Mouse (Mus musculus) activated CD4-positive, CD25-positive, alpha-beta regulatory T cell (primary cell): ENCODE results near the gene Nos1ap. TPM values are rescaled to one million over a fixed set of nuclear protein-coding genes. Genes with fewer than 3 reads are reported as not detected.

Experiments
- polyA plus RNA-seq, 2 experiments: library from polyadenylated mRNA; unstranded; fragments of 100-300 nt; shearing (Covaris generic); gene quantifications; one replicate each; pipeline ENCODE4 v1.2.1; 2017

Gene Nos1ap
- under 1 TPM; 0.79 to 0.98 TPM for polyA plus RNA-seq

DNA sequence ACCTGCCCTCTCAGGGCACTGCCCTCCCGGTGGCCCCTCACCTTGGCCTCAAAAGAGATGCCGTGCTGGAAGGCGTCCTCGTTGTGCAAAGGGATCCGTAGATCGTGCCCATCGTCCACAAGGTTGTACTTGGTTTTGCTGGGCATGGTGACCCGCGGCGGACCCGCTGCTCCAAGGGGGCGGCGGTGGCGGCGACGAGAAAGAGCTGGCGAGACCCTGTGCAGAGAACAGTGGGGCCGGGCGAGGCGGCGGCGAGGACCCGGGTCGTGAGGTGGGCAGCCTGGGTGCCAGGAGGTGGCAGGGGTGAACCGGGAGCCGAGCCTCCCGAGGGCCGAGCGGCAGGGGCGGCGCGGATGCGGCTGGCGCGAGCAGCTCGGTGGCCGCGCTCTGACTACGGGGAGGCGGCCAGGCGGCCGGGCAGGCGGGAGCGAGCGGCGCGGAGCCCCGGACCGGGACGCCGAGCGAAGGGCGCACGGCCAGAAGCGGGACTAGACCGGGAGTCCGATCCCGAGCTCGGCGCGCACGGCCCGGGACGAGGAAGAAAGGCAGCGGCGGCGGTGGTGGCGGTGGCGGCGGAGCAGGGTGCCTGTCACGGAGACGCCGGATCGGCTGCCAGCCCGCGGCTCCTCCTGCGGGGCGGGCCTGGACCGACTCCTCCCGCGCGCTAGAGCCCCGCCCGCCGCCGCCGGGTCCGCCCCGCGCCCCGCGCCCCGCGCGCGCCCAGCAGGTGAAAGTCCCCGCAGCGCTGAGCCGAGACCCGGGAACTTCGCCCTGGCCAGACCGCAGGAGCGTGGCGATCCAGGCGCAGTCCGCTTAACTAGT, at the start of gene Nos1ap:
TSS of gene Nos1ap (minus strand) at position 643 of the 822 bp plus-strand sequence.

DNA sequence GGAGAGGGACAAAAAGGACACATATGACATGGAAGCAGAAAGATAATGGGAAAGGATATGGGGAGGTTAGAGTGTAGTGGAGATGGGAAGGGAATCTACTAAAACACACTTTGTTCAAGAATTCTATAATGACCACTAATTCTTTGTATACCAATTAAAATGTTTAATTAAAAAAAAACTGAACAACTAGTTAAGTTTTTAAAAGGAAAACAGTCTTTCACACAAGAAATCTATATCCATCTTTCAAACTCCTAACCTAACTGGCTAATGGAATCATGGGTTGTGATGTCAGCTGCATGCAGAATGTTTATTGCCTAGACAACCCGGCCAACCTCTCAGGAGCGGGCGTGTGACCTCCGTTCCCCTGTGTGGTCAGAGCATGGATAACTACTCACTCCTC, 281.2 kb downstream of the Nos1ap start, which contains the start of gene Spata46:
TSS of gene Spata46 (plus strand) at position 301 of the 400 bp plus-strand sequence.

DNA sequence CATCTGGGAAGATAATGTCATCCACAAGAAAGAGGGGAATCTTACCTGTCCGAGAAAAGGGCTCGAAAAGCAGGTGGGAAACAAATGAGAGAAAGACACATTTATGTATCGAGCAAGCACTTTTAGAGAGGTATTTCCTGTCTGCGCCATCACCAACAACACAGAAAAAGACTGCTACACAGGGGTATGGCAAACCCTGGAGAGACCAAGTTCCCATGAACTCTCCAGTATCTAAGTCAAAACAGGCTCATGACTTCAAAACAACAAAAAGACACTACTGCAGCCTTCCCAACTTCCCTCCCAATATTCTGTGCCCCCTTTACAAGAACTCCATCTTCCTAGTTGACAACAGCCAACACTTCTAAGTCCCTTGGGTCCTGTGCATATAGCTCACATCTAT, 283.4 kb downstream of the Nos1ap start, which contains the start of gene Gm7694:
TSS of gene Gm7694 (minus strand) at position 101 of the 400 bp plus-strand sequence.

DNA sequence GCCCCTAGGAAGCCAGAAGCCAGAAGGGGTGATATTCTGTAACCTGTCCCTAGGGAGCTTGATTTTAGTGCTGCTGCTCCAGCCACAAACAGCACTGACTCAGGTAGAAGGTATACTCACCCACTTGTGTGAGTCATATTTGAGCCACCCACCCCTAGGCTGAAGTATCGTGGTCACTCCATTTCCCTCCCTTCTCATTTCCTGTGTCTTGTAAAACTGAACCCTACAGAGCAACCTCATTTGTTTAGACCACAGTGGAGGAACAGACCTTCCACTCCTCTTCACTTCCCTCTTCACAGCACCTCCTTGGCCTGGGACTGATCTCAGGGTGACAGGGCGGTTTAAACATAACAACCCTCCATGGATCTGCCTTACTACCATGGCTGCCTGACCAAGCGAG, 312.6 kb downstream of the Nos1ap start, which contains the start of gene Sh2d1b1:
TSS of gene Sh2d1b1 (plus strand) at position 305 of the 400 bp plus-strand sequence.

Other genes starting within 250 kb of the Nos1ap start
- not detected for gene Olfml2b, start 54.7 kb upstream of the Nos1ap start, polyA plus RNA-seq